Mouse (Mus musculus) CD4-positive, CD25-positive, alpha-beta regulatory T cell, adult 4 months (primary cell): ENCODE data around the gene Prtn3. TPM values are rescaled to one million over a fixed set of nuclear protein-coding genes. Genes with fewer than 3 reads are reported as not detected.
"Not testable (repeated sequence)": the region's sequence is repeated elsewhere in the genome, so short reads cannot be mapped to it uniquely, and the experiment has no call there.

Source experiments
- ATAC-seq: one replicate; pipeline ENCODE4 v1.8.0; 2017
- polyA plus RNA-seq, 2 experiments: library from polyadenylated mRNA; unstranded; fragments of 100-300 nt; shearing (Covaris generic); gene quantifications; one replicate each; pipeline ENCODE4 v1.2.1; 2017

Gene Prtn3
- polyA plus RNA-seq, 2 experiments from 2014 or later: not detected

DNA sequence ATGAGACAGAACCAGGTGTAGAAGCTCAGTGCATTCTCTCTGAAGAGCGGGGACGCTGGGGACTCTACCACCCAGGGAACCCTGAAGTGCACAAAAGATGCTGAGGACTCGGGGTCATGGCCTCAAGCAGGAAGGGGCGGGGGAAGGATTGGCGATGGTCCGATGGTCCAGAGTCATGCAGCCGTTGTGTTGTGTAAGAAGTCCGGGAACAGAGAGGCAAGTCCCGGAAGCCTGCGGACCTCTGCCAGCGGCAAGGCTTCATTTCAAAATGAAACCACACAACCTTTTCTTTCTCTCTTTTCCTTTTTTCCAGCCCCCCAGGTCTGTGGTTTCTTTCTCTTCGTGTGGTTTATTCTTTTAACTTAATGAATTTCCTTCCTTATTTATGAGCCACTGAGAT is 3.5 kb downstream of the Prtn3 start:
- no peak for ATAC-seq

DNA sequence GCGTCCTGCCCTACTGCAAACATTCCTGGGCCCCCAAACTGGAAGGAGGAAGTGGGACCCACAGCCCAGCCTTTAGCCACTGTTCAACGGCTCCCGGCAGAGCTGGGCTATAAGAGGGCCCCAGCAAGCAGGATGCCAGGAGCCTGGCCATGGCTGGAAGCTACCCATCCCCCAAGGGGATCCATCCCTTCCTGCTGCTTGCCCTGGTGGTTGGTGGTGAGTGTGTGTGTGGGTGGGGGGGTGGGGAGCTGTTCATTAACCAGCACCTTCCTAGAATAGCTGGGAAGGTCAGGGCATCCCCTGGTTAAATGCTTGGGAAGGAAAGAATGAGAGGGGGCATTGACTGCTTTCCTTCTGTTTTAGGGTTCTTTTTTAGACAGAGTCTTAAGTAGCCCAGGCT is 5.3 kb downstream of the Prtn3 start:
- no peak for ATAC-seq

- no peak for ATAC-seq
Observed at GRCm38 (mm10) chr10:79880721-79881120, 6.4 kb downstream of the Prtn3 start.

DNA sequence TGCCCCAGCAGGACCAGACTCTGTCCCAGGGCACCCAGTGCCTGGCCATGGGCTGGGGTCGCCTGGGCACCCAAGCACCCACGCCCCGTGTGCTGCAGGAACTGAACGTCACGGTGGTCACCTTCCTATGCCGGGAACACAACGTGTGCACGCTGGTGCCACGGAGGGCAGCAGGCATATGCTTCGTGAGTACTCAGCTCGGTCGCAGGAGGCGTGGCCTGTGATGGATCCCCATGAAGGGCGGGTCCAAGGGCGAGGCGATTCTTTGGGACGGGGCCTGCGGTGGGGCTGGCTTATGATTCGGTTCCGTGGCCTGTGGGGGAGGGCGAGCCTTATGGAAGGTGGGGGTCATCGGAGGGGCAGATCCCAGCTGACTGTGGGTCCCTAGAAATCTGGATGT is 7.7 kb downstream of the Prtn3 start:
- no peak for ATAC-seq

DNA sequence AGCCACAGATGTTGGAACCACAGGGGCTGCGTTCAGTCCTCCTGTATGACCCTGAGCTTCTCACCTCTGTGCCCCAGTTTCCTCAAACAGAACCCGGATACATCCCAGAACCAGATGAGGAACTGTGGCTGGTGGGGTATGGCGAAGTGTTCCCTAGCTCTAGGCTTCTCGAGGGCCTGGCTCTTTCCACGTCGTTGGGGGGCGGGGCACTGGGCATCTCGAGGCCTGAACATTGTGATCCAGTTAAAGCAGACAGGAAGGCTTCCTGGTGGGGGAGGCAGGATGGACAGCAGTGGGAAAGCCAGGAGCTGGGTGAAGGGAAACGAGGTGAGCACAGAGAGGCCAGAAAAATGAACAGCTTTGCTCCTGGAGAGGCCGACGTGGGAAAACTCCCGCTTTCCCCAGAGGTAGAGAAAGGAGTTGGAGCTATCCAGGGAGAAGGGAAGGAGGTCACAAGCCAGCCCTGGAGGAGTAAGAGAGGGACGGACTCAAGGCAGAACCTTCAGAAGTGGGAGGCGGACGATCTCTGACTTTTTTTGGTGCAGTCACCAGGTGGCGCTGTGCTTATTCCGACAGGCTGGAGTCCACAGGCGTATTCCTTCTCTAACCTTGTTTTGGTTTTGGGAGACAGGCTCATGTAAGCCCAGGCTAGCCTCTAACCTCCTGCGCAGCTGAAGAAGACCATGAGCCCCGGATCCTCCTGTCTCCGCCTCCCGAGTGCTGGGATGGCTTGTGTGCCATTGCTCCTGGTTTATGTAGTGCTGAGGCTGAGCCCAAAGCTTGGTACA is 9.2 kb downstream of the Prtn3 start:
- ATAC-seq: peak; percentile 53

- no peak for ATAC-seq
Observed at GRCm38 (mm10) chr10:79884446-79884845, 10.2 kb downstream of the Prtn3 start.

- not testable (repeated sequence) for ATAC-seq
Observed at GRCm38 (mm10) chr10:79884938-79885337, 10.7 kb downstream of the Prtn3 start.

DNA sequence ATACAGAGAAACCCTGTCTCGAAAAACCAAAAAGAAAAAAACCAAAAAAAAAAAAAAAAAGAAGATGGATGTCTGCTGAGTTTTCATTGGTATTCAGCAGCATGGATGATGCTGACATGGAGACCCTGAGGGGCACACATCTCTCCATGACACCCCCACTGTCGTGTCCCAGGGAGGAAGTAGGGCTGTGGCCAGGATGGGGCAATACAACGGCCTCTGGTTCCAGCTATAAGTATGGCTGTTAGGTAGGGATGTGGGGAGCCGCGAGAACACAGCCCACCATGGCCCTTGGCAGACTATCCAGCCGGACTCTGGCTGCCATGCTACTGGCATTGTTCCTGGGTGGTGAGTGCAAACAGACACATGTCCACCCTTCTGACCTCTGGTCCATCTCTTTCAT is 11.8 kb downstream of the Prtn3 start, which contains the start of gene Elane:
Elane (plus strand) TSS at position 194 of the 400 bp plus-strand sequence.
- ATAC-seq: no peak

- ATAC-seq: no peak
Observed at GRCm38 (mm10) chr10:79886611-79887010, 12.3 kb downstream of the Prtn3 start.

DNA sequence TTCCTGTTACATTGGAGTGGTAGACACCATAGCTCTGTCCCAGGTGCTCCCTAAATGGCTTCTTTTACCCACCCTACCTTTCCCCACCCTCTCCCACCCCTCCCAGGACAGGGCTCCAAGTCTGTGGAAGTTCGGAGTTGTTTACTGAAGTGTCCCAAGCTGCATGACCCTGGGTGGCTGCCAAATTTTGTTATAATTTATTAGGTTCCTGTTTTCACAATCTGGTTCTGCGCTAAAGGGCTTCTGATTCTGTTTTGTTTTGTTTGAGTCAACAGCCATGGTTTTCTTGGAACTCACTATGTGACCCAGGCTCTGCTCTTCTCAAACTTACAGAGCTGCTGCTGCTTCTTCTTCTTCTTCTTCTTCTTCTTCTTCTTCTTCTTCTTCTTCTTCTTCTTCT is 15.1 kb downstream of the Prtn3 start:
- no peak for ATAC-seq

DNA sequence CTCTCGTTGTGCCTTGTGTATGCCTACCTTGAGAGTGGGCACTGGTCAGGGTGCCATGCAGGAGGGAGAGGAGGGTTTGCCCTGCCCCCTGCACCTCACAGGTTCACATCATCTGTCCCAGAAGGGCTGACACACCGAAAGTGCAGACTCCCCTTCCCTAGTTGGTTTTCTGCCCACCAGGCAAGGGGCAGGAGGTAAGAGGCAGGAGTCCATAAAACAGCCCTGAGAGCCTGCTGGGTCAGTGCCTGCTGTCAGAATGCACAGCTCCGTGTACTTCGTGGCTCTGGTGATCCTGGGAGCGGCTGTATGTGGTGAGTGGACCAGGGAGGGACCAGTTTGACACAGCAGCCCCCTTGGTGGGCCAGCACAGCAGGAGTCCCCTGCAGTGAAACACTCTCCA is 16.4 kb downstream of the Prtn3 start, which contains the start of gene Cfd:
Cfd (plus strand) TSS at position 184 of the 400 bp plus-strand sequence.
- ATAC-seq: no peak

GRCm38 (mm10) chr10:79892451-79893118 is 18.3 kb downstream of the Prtn3 start:
- ATAC-seq: peak; percentile 73

DNA sequence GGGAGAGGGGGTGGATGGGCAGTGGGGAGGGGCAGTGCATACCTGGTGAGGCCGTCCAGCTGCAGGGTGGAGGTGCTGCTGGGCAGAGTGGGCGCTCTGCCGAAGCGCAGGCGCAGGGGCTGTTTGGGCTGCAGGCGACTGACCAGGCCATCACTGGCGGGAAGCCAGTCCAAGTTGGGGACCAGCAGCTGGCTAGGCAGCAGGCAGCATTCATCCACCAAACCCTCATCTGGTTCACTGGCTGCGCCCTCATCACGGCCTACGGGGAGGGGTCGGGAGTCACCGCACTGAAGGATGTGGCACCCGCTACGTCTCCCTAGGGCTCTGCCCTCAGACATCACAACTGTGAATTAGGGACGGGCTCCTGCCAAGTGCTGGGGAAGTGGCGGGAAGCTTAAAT is 22.0 kb downstream of the Prtn3 start:
- no peak for ATAC-seq

- no peak for ATAC-seq
Observed at GRCm38 (mm10) chr10:79896814-79897213, 22.5 kb downstream of the Prtn3 start.

DNA sequence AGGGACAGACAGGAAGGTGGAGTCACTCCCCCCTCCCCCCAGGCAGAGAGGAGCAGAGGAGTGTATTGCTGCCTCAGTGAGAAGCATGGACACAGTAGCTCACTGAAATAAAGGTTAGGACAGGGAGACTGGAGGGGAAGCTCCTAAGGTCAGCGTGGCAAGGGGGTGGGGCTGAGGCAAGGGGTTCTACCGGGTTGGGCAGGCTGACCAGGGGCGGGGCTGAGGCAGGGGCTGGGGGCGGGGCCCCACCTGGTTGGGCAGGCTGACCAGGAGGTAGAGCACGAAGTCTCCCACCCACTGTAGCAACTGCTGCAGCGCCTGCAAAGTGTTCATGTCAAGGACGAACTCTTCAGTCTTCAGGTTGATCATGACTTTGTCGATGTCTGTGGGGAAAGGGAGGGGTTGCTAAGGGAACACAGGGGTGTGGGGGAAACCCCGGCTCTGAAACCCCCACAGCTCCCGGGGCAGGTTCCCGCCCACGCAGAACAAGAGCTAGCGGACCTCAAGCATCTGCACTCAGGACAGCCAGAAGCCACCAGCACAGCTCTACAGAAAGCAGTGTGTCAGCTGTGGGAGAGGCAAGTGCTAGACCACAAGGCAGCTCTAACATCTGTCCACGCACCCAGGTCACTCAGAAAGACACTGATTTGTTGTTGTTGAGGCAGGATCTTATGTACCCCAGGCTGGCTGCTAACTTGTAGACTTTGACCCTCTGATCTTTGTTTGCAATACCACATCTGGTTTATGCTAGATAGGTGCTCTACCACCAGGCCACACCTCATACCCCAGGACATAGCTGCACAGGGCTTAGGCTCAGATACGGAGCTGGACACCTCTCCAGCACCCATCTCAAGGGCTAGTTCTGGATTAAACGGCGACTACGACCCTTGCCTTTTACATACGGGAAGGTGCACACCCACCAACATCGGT is 23.3 kb downstream of the Prtn3 start:
- peak; percentile 74 for ATAC-seq

GRCm38 (mm10) chr10:79900951-79901410 is 26.7 kb downstream of the Prtn3 start:
- no peak for ATAC-seq

GRCm38 (mm10) chr10:79906712-79907111 is 32.4 kb downstream of the Prtn3 start:
- no peak for ATAC-seq

DNA sequence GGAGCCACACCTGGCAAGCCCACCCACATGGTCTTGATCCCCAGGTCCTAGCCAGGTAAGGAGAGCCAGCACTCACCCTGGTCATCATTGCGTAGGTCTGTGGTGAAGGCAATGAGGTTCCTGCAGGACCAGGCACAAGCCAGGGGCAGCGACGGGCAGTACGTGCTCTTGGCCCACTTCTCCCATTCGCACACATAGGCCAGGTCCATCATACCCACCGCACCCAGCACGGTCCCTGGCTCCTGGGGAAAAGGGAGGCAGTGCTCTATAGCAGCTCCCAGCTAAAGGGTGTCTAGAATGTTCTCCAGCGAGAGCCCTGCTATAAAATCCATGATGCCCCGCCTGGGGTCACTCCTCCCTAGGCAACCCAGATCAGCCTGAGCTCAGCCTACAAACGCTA is 33.1 kb downstream of the Prtn3 start:
- no peak for ATAC-seq

DNA sequence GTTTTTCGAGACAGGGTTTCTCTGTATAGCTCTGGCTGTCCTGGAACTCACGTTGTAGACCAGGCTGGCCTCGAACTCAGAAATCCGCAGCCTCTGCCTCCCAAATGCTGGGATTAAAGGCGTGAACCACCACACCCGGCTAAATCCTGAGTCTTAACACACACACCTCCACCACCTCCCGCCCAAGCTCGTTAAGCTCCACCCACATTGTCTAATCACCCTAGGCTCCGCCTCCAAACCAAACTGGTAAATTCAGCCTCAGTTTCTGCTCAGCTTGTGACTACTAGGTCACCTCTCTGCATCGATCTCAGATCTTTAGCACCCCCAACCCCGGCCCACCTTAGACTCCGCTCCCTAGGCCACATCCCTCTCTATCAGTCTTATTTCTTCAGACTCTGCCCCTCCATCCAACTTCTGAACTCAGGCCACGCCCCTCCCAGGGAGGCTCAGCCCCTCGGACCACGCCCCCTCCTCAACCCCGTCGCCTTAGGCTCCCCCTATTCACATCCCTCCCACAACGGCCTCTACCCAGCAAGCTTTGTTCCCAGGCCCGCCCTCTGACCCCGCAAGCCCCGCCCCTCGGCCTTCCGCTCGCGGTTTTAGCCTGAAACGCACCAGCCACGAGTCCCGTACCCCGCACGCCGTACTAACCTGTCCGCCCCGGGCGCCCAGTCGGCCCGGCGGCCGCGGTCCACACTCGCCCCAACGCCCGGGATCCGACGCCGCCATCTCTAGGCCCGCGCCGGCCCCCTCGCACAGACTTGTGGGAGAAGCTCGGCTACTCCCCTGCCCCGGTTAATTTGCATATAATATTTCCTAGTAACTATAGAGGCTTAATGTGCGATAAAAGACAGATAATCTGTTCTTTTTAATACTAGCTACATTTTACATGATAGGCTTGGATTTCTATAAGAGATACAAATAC is 34.2 kb downstream of the Prtn3 start, which contains the start of gene Med16:
Med16 (minus strand) TSS at position 757 of the 925 bp plus-strand sequence.
- peak; percentile 95 for ATAC-seq

DNA sequence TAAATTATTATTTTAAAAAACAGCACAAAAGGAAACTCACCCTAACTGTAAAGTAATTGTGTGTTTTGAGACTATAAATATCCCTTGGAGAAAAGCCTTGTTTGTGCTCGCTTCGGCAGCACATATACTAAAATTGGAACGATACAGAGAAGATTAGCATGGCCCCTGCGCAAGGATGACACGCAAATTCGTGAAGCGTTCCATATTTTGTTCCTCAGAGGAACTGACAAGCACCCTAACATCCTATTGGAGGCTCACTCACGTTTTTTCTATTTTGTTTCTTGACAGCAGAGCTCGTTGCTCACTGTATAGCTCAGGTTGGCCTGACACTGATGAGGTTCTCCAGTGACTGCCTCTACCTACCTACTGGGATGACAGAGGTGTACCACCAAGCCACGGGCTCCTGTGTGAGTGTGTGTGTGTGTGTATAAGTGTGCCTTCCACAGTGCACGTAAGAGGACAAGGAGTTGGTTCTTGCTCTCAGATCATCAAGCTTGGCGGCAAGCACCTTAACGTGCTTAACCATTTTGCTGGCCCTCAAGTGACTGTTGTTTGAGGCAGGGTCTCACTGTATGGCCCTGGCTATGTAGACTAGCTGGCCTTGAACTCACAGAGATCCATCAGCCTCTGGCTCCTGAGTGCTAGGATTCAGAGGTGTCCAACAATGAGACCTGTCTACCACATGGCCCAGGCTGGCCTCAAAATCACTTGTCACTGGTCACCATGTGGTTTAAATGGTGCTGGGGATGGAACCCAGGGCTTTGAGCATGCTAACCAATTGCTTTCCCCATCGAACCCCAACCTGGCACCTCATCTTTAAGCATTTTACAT is 35.0 kb downstream of the Prtn3 start:
- peak; percentile 38 for ATAC-seq

GRCm38 (mm10) chr10:79910556-79910955 is 36.3 kb downstream of the Prtn3 start, which contains the start of gene Gm26602:
Gene Gm26602 (plus strand): TSS chr10:79910856.
- ATAC-seq: no peak
